Mouse (Mus musculus) naive thymus-derived CD4-positive, alpha-beta T cell, adult 2 months (primary cell): ENCODE results near the gene Plekhh2.
A peak's percentile ranks its signal among the peaks of the same experiment; 100 is the strongest.
"Not testable (repeated sequence)": the region's sequence is repeated elsewhere in the genome, so short reads cannot be mapped to it uniquely, and the experiment has no call there.

Experiments
- DNase-seq: peaks from one replicate; pipeline ENCODE4 v3.0.0-alpha.2; 2011; ENCODE audit warnings: low read depth

The Plekhh2 gene

GRCm38 (mm10) chr17:84512516-84513085 is 906 bp downstream of the Plekhh2 start:
- DNase-seq = no peak

GRCm38 (mm10) chr17:84515901-84516300 is 4.2 kb downstream of the Plekhh2 start:
- no peak for DNase-seq

DNA sequence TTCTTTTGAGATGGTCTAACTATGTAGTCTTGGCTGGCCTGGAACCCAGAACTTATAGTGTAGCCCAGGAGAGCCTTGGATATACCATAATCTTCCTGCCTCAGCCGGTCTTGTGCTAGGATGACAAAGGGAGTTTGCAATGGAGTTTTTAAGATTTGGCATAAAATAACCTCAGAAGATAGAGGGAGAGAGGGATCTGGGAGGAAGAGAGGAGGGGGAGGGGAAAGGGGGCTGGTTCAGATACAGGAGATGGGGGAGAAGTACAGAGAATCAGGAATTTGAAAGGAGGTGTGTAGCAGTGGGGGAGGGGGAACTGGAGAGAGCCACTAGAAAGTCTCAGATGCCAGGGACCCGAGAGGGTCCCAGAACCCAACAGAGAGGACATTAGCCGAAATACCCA is 7.7 kb downstream of the Plekhh2 start:
- DNase-seq = no peak

DNA sequence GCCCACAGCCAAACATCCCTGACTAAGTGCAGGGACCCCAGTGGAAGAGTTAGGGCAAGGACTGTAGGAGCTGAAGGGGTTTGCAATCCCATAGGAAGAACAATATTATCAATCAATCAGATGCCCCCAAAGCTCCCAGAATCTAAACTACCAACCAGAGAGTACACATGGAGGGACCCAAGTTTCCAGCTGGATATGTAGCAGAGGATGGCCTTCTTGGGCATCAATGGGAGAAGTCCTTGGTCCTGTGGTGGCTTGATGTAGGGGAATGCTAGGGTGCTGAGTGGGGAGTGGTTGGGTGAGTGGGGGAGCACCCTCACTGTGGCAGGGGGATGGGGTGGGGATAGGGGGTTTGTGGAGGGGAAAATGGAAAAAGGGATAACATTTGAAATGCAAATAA is 8.4 kb downstream of the Plekhh2 start:
- DNase-seq = no peak

- no peak for DNase-seq
Measured at GRCm38 (mm10) chr17:84529356-84529755, 17.7 kb downstream of the Plekhh2 start.

- no peak for DNase-seq
Measured at GRCm38 (mm10) chr17:84530202-84530796, 18.6 kb downstream of the Plekhh2 start.

- no peak for DNase-seq
Measured at GRCm38 (mm10) chr17:84532909-84533499, 21.3 kb downstream of the Plekhh2 start.

- no peak for DNase-seq
Measured at GRCm38 (mm10) chr17:84533841-84534240, 22.1 kb downstream of the Plekhh2 start.

- no peak for DNase-seq
Measured at GRCm38 (mm10) chr17:84534632-84535031, 22.9 kb downstream of the Plekhh2 start.

GRCm38 (mm10) chr17:84535226-84535625 is 23.5 kb downstream of the Plekhh2 start:
- DNase-seq = no peak

DNA sequence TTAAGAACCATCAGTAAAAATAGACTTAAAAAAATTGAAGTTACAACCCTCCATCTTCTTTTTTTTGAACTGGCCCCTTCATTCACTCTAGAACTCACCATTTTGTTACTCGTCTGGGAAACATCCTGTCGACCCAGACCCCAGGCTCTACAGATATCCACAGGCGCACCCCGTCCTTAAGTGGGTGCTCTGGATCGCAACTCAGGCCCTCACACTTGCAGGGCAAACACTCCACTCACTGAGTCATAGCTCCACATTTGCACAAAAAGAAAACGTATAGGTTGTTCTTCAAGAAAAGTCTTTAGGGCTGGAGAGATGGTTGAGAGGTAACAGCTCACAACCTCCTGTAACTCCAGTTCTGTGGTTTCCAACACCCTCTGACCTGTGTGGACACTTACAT is 25.6 kb downstream of the Plekhh2 start:
- no peak for DNase-seq

DNA sequence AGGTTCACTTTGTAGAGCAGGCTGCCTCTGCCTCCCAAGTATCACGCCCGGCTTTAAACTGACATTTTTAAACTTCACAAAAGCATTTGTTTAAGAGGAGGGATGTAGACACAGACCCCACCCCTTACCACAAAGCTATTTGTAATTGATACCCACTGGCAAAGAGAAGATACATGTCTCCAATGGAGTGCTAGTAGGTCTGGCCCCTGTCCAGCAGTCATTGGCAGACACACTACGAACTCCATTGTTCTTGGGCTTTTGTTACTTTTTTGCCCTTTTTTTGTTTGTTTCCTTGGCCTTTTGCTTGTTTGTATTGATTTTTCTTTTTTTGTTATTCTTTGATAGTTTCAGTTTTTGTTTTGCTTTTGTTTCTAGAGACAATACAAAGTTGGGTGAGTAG is 26.3 kb downstream of the Plekhh2 start:
- no peak for DNase-seq

DNA sequence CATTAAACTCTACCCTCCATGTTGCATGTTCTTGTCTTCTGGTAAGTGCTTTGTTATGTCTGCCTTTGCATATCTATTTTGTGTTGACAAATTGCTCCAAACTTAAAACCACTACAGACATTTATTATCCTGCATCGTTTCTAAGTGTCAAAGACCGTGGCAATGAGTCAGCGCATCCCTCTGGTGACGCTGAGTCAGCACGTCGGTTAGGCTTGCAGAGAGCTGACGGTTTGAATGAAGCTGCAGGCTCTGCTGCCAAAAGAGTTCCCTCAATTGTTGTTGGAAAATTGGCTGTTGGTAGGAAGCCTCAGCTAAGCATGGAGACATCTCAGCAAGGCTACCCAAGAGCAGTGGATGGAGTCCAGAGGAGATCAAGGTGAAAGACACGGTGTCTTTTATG is 28.9 kb downstream of the Plekhh2 start:
- DNase-seq = no peak

DNA sequence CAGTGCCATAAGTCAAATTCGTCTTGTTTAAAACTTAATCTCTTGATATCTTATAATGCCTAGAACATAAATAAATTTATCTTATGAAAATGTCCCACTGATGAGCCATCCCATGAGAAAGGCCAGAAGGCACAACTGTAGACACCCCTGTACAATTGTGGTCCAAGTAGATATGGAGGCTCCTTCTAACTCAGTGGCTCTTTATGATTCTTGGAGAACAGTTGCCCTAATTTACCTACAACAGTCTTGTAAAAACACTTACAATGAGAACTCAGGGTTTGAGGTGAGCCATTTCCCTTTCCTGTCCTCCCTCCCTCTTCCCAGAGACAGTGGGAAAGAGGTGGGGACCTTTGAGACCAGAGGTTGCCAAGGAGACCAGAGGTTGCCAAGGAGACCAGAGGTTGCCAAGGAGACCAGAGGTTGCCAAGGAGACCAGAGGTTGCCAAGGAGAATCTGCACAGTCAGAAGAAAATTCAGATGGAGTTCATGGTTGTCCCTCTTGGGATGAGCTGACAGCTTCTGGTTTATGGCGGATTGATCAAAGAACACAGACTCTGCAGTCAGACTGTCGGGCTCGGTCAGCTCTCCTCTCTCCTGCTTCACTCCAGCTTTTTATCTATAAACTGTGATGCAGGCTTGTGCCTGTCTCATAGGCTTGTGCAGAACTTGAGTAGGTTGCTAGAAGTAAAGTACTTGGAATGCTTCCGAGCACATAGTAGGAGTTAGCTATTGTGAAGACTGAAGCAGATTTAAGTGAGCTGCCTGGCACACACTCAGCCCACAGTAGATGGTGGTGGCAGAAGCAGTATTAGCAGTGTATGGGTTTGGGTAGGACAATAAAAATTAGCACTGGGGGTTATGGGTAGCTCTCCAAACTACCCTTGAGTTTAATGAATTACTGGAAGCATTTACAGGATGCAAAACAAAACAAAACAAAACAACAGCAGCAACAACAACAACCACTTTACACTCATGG is 39.5 kb downstream of the Plekhh2 start:
- no peak for DNase-seq

DNA sequence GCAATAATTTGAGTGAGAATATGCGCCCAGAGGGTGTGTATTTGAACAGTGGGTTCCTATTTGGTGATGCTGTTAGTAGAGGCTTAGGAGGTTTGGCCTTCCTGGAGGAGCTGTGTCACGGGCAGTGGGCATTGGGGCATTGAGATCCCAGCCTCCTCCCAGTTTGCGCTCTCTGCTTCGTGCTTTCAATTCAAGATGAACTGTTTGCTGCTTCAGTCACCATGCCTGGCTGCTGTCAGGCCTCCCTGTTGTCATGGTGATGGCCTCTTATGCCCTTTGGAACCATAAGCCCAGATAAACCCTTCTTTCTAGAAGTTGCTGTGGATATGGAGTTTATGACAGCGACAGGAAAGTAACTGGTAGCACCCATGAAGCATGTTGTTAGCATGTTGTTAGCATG is 40.5 kb downstream of the Plekhh2 start:
- no peak for DNase-seq

DNA sequence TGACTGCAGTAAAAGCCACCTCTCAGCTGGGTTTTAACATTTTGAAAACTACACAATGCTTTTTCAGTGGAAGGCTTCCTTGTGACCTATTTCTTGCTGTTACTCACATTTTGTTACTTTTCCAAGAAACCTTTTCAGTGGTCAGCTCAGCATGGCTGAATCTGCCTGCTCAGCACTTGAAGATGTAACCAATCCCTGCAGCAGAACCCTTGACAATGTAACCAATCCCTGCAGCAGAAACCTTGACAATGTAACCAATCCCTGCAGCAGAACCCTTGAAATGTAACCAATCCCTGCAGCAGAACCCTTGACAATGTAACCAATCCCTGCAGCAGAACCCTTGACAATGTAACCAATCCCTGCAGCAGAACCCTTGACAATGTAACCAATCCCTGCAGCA is 52.6 kb downstream of the Plekhh2 start:
- not testable (repeated sequence) for DNase-seq

GRCm38 (mm10) chr17:84565762-84566161 is 54.1 kb downstream of the Plekhh2 start:
- DNase-seq = no peak

DNA sequence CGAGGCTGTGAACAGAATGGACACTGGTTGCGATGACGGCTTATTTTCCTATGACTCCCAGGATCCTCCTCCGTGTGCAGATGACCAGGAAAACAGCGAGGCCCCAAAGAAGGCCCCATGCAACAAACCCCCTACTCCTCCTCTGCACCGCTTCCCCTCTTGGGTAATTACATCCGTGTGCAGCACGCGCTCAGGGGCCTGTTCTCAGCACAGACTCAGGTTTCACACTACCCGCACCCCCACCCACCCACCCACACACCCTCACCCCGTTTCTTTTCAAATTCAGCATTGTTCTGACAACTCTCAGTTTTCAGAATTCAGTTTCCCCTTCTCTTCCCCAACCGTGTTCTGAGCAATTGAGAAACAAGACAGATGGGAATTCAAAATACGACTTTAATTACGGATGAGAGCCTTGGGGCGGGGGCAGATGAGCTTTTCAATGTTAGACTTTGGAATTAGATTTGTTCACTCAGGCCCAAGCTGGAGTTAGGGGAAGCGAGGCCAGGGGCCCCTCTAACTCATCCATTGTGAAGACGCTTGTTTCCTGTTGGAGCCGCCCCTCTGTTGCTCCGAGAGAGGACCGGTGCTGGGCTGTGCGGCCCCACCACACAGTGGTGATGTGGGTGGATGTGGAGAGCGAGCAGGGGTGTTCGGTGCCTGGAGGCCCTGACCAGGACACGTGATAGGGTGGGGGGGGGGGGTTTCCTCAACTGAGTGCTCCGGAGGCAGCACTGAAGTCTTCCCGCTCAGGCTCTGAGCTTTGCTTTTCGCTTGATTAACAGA is 55.3 kb downstream of the Plekhh2 start:
- DNase-seq = peak; percentile 10

GRCm38 (mm10) chr17:84568807-84569206 is 57.1 kb downstream of the Plekhh2 start:
- DNase-seq = no peak

DNA sequence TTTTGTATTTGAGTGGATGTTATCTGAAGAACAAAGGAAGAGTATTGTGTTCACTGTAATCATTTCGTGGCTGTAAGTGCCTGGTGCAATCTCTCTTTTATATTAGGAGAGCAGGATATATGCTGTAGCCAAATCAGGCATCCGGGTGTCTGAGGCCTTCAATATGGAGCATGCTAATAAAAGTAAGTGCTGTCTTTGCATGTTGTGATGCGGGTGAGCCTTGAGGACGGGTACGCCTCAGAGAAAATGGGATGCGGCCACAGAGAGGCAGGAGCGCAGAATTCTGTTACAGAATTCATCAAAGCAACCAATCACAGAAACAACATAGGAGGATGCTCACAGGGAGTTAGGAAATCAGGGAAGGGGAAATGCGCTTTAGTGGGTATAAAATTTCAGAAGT is 58.1 kb downstream of the Plekhh2 start:
- no peak for DNase-seq

GRCm38 (mm10) chr17:84571629-84572028 is 59.9 kb downstream of the Plekhh2 start:
- DNase-seq = no peak

DNA sequence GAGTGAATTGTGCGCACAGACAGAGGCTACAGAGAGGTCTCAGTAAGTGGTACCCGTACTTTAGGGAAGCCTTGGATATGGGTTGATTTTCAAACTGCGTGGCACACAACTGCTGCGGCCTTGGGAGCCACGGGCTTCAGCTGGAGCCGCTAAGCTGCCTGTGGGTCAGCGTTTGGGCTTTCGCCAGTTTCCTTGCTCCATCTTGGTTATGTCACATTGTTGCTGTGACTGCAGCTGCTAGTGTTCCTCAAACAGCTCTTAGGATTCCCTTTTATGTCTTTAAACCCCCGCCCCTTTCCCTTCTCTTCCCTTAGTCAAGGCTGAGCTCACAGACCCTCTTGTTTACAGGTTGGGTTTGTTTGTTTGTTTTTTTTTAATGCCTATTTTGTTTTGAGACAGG is 61.6 kb downstream of the Plekhh2 start:
- DNase-seq = no peak
